Mouse (Mus musculus): ENCODE measurements around the gene Grin3a. TPM values are rescaled to one million over a fixed set of nuclear protein-coding genes. Genes with fewer than 3 reads are reported as not detected.

Grin3a gene
- 7.6 and 9.0 TPM in 2 replicates for polyA plus RNA-seq (2012; rRNA removed)

GRCm38 (mm10) chr4:49845612-49845985, at the start of gene Grin3a:
TSS of gene Grin3a (minus strand) at chr4:49845744.

GRCm38 (mm10) chr4:49681812-49682211, 163.7 kb downstream of the Grin3a start, which contains the start of gene Ppp3r2:
TSS of gene Ppp3r2 (minus strand) at chr4:49682024.

GRCm38 (mm10) chr4:49631319-49632138, 214.0 kb downstream of the Grin3a start, which contains the start of gene Rnf20:
TSS of gene Rnf20 (plus strand) at chr4:49632006.

Other genes with a start within 250 kb of the Grin3a start
- 36.2 and 42.2 TPM in 2 replicates for gene Tmem246, start 247.9 kb downstream of the Grin3a start, polyA plus RNA-seq (2012; rRNA removed)
- gene Rnf20, start 213.7 kb downstream of the Grin3a start, polyA plus RNA-seq (2012; rRNA removed) = 62.9 and 64.8 TPM in 2 replicates
- 0.16 and 0.24 TPM in 2 replicates for gene Ppp3r2, start 163.7 kb downstream of the Grin3a start, polyA plus RNA-seq (2012; rRNA removed)